In genomic region chr5:137114891-137115561, GRCm38 (mm10) we compare ENCODE assay signal across 9 mouse cellular contexts. TPM values are rescaled to one million over a fixed set of nuclear protein-coding genes. Genes with fewer than 3 reads are reported as not detected.
DNase-seq lines count a peak whose midpoint lies in the region; ATAC-seq and TF ChIP-seq lines count a peak whose summit lies in the region.
"Had no signal": no experiment of that assay in that cellular context is flagged by ENCODE, and none has a peak within 500 bp of the region (broad histone marks: within the 10 kb centered on the region; RNA-seq: fewer than 3 reads in every experiment).

No protein-coding gene starts in this region.

- TF ChIP-seq POLR2A in lung, adult 2 months (IDR thresholded peaks at IDR 0.05; ENCODE audit: borderline replicate concordance, extremely low read depth, low read depth, low read length): peak; percentile 5; the same call in 1 of the 2 replicates

- H3K9ac ChIP-seq in embryonic facial prominence, embryonic 13.5 days: peak overlapping the region; percentile 84
- H3K9ac ChIP-seq in intestine, embryonic 14.5 days (ENCODE audit: low read length): peak overlapping the region; percentile 74; the same call in 1 of the 2 replicates
- peak overlapping the region; percentile 69 for H3K9ac ChIP-seq in neural tube, embryonic 13.5 days

- H3K27ac ChIP-seq in embryonic facial prominence, embryonic 13.5 days: no peak overlapping the region
- H3K27ac ChIP-seq in intestine, embryonic 14.5 days (ENCODE audit: low read depth): no peak overlapping the region
- H3K27ac ChIP-seq in neural tube, embryonic 13.5 days (replicated peaks): no peak overlapping the region

- H3K4me2 ChIP-seq in embryonic facial prominence, embryonic 13.5 days: peak overlapping the region; percentile 80
- peak overlapping the region; percentile 85 for H3K4me2 ChIP-seq in intestine, embryonic 14.5 days (ENCODE audit: low read length)
- peak overlapping the region; percentile 58 for H3K4me2 ChIP-seq in neural tube, embryonic 13.5 days

- peaks cover 10% of the 10 kb centered on the region for H3K4me1 ChIP-seq in lung, adult 2 months (ENCODE audit: control insufficient read depth, insufficient read depth, low read length)
- peaks cover 17% of the 10 kb centered on the region for H3K4me1 ChIP-seq in embryonic facial prominence, embryonic 13.5 days
- H3K4me1 ChIP-seq in intestine, embryonic 14.5 days (replicated peaks; ENCODE audit: control insufficient read depth, insufficient read depth, low read length): peaks cover 14% of the 10 kb centered on the region
- H3K4me1 ChIP-seq in neural tube, embryonic 13.5 days (replicated peaks): peaks cover 17% of the 10 kb centered on the region

- TF ChIP-seq CTCF in lung, adult 2 months (IDR thresholded peaks at IDR 0.05; ENCODE audit: insufficient read depth, low read length): no peak

- 45% methylated on average over 9 of the region's 9 CpGs for WGBS in lung, adult 2 months
- 77% methylated on average over 9 of the region's 9 CpGs for WGBS in embryonic facial prominence, embryonic 13.5 days
- WGBS in intestine, embryonic 14.5 days: 77% methylated on average over 9 of the region's 9 CpGs
- 82% methylated on average over 9 of the region's 9 CpGs for WGBS in neural tube, embryonic 13.5 days

- DNase-seq in lung, adult 2 months: no peak
- DNase-seq in lung, postnatal 14 days: no peak
- no peak for DNase-seq in intestine, embryonic 14.5 days (ENCODE audit: low spot score)
- no peak for DNase-seq in gastrocnemius, adult 8-10 months (ENCODE audit: low spot score in 2 of 2)
- DNase-seq in adrenal gland, postnatal 10 days: no peak
- no peak for DNase-seq in urinary bladder, postnatal 14 days (ENCODE audit: low spot score)
- DNase-seq: kidney, adult 8-10 months had no signal

- peaks cover 25% of the 10 kb centered on the region for H3K36me3 ChIP-seq in embryonic facial prominence, embryonic 13.5 days
- H3K36me3 ChIP-seq in intestine, embryonic 14.5 days (ENCODE audit: control insufficient read depth, insufficient read depth, low read length): peaks cover 16% of the 10 kb centered on the region
- H3K36me3 ChIP-seq in neural tube, embryonic 13.5 days: no peaks in the 10 kb centered on the region

- no peak for ATAC-seq in embryonic facial prominence, embryonic 13.5 days (ENCODE audit: insufficient number of reproducible peaks, insufficient read depth, low FRiP score, low TSS enrichment, low read depth)
- no peak for ATAC-seq in intestine, embryonic 14.5 days (replicated peaks; ENCODE audit: low FRiP score, low TSS enrichment, low read depth)
- no peak for ATAC-seq in neural tube, embryonic 13.5 days (ENCODE audit: low read depth)

- no peaks in the 10 kb centered on the region for H3K27me3 ChIP-seq in embryonic facial prominence, embryonic 13.5 days
- H3K27me3 ChIP-seq in intestine, embryonic 14.5 days (replicated peaks; ENCODE audit: control insufficient read depth, insufficient read depth, low read length): no peaks in the 10 kb centered on the region
- H3K27me3 ChIP-seq in neural tube, embryonic 13.5 days: no peaks in the 10 kb centered on the region

- no peaks in the 10 kb centered on the region for H3K9me3 ChIP-seq in embryonic facial prominence, embryonic 13.5 days
- no peaks in the 10 kb centered on the region for H3K9me3 ChIP-seq in intestine, embryonic 14.5 days (ENCODE audit: control insufficient read depth, low read length)
- no peaks in the 10 kb centered on the region for H3K9me3 ChIP-seq in neural tube, embryonic 13.5 days

- H3K4me3 ChIP-seq in lung, adult 2 months (replicated peaks; ENCODE audit: extremely low read depth, low read depth, low read length): peak overlapping the region; percentile 69
- peak overlapping the region; percentile 61 for H3K4me3 ChIP-seq in embryonic facial prominence, embryonic 13.5 days
- H3K4me3 ChIP-seq in intestine, embryonic 14.5 days (ENCODE audit: low read depth, low read length): peak overlapping the region; percentile 68
- H3K4me3 ChIP-seq in neural tube, embryonic 13.5 days: peak overlapping the region; percentile 42

RNA-seq across cellular contexts. Expression of gene Trim56, which starts 1.0 kb away (rescaled TPM):
- 24.4 and 26.8 TPM in 2 replicates for polyA plus RNA-seq in lung, adult 2 months (2012; rRNA removed)
- 8.7 and 8.8 TPM in 2 replicates for polyA plus RNA-seq in embryonic facial prominence, embryonic 13.5 days (2015; fragmentation: Nextera tagmentation; extraction: Ambion mirVana)
- 8.5 and 9.7 TPM in 2 replicates for polyA plus RNA-seq in intestine, embryonic 14.5 days (2014; fragmentation: Nextera tagmentation; extraction: Ambion mirVana)
- polyA plus RNA-seq in neural tube, embryonic 13.5 days (2015; fragmentation: Nextera tagmentation; extraction: Ambion mirVana): 2.1 and 2.9 TPM in 2 replicates
- 1 to 10 TPM; 6.5 to 9.0 (median 7.8) TPM for total RNA-seq in gastrocnemius, adult 8-10 months (2022)
- 10 to 100 TPM; 26.5 to 32.5 TPM for total RNA-seq in adrenal gland, postnatal 10 days (2021)

RNA-seq across cellular contexts. Expression of gene Muc3, which starts 34.1 kb away (rescaled TPM):
- polyA plus RNA-seq in lung, adult 2 months (2012; rRNA removed): 4.3 TPM in 1 of 2 replicates, not detected in the other
- 5.1 TPM in 1 of 2 replicates, not detected in the other for polyA plus RNA-seq in embryonic facial prominence, embryonic 13.5 days (2015; fragmentation: Nextera tagmentation; extraction: Ambion mirVana)
- polyA plus RNA-seq in intestine, embryonic 14.5 days (2014; fragmentation: Nextera tagmentation; extraction: Ambion mirVana): 0.81 and 1.3 TPM in 2 replicates
- polyA plus RNA-seq in neural tube, embryonic 13.5 days (2015; fragmentation: Nextera tagmentation; extraction: Ambion mirVana): not detected in 2 replicates
- not detected for total RNA-seq in gastrocnemius, adult 8-10 months (2022)
- not detected for total RNA-seq in adrenal gland, postnatal 10 days (2021)

RNA-seq across cellular contexts. Expression of gene Serpine1, which starts 43.0 kb away (rescaled TPM):
- polyA plus RNA-seq in lung, adult 2 months (2012; rRNA removed): 19.8 and 22.0 TPM in 2 replicates
- 0.22 and 0.35 TPM in 2 replicates for polyA plus RNA-seq in embryonic facial prominence, embryonic 13.5 days (2015; fragmentation: Nextera tagmentation; extraction: Ambion mirVana)
- polyA plus RNA-seq in intestine, embryonic 14.5 days (2014; fragmentation: Nextera tagmentation; extraction: Ambion mirVana): 0.34 and 0.36 TPM in 2 replicates
- polyA plus RNA-seq in neural tube, embryonic 13.5 days (2015; fragmentation: Nextera tagmentation; extraction: Ambion mirVana): 0.25 TPM in 1 of 2 replicates, not detected in the other
- total RNA-seq in gastrocnemius, adult 8-10 months (2022): 1 to 10 TPM; 1.8 to 7.5 (median 6.2) TPM
- 1 to 10 TPM; 1.4 to 4.6 TPM for total RNA-seq in adrenal gland, postnatal 10 days (2021)

Comparison
In these comparisons a context has a peak if more than half of its experiments do, and no peak if none do; other contexts are left out.
1. RNA of gene Serpine1, which starts 43.0 kb away (polyA plus RNA-seq): 19.8 to 22.0 TPM in lung, adult 2 months; 0.22 to 0.35 TPM in embryonic facial prominence, embryonic 13.5 days, 0.34 to 0.36 TPM in intestine, embryonic 14.5 days and 0.25 TPM in neural tube, embryonic 13.5 days; every median in the first group is over 10 times any median in the second.
2. Peak in every context shown above with its lines, with median percentiles within 50 percentile points of each other: H3K4me3 ChIP-seq, H3K4me2 ChIP-seq and H3K9ac ChIP-seq.